Mouse (Mus musculus) liver, adult 2 months (tissue): ENCODE measurements around the gene Ier2.

Experiments
- CTCF ChIP-seq: fragments of 200-500 bp; IDR thresholded peaks from 2 replicates; pipeline ENCODE4 v1.5.1; 2011; ENCODE audit warnings: low read depth, low read length, control low read depth
- POLR2A ChIP-seq: fragments of 200-500 bp; IDR thresholded peaks from 2 replicates; pipeline ENCODE4 v1.6.1; 2011; ENCODE audit warnings: low read length, control low read depth; ENCODE audit not compliant: insufficient read depth; ENCODE audit errors: extremely low read depth

- TF ChIP-seq POLR2A: no peak
- TF ChIP-seq CTCF: no peak
Measured at GRCm38 (mm10) chr8:84711933-84712758, 49.5 kb upstream of the Ier2 start.
